Mouse (Mus musculus): ENCODE data around the gene Pibf1. TPM values are rescaled to one million over a fixed set of nuclear protein-coding genes. Genes with fewer than 3 reads are reported as not detected.
A peak's percentile ranks its signal among the peaks of the same experiment; 100 is the strongest.

The Pibf1 gene
- polyA plus RNA-seq, 1 experiment from 2014 or later = 17.2 TPM

DNA sequence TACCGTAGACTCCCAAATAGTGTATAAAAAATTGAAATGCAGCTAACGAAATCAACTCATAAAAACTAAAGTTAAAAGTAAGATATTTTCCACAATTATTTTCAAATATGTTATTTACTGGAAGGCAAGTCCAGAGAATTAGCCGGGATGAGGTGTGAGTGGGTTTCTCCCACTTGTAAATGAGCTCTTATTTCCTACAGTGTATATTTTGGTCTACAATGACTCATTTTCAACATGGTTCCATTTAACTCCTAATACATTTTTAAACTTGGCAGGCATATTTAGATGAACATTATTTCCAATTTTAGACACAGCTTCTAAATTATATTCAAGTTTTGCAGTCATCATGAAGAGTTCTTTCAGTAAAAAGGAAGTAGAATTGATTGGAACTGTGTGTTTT is 63.8 kb downstream of the Pibf1 start:
- 91% methylated on average over 3 of the region's 3 CpGs for WGBS
- Histone ChIP-seq H3K27me3 (ENCODE audit: control insufficient read depth, insufficient read depth, low read depth, low read length) (no peaks in the 10 kb centered on the region), H3K9ac (ENCODE audit: low read depth, low read length) (no peak overlapping the region), H3K27ac (ENCODE audit: low read length) (no peak overlapping the region), H3K4me3 (ENCODE audit: low read depth, low read length) (no peak overlapping the region), H3K9me3 (replicated peaks; ENCODE audit: control insufficient read depth, low read length, poor library complexity, severe bottlenecking) (no peaks in the 10 kb centered on the region), H3K4me1 (ENCODE audit: control insufficient read depth, insufficient read depth, low read length) (peaks cover 3% of the 10 kb centered on the region; the same call in 1 of the 2 replicates), H3K36me3 (ENCODE audit: control insufficient read depth, insufficient read depth, low read length) (no peaks in the 10 kb centered on the region), H3K4me2 (ENCODE audit: low read length) (no peak overlapping the region)
- ATAC-seq = no peak

DNA sequence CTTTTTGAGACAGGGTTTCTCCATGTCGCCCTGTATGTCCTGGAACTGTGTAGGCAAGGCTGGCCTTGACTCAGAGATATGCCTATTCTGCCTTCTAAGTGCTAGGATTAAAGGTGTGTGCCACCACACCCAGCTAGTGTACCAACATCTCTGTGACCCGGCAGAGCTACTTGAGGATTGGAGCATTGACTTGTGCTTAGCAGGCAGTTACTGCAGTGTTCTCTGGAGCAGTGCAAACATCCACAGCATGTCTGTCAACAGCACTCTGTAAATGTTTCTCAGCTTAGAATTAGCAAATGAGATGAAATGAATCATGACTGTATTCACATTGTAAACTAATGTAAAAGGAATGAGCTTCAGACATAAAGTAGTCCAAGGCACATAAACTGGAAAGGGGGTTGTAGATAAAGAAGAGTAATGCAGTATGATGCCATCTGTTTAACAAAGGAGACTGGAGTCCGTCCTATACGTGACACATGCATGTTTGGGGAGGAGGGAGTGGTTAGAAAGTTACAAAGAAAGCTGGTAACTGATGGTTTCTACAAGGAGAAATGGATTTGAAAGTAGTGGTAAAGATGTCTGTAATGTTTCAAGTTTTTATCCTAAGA is 75.0 kb downstream of the Pibf1 start:
- no peaks in the 10 kb centered on the region for H3K27me3 ChIP-seq (ENCODE audit: control insufficient read depth, insufficient read depth, low read depth, low read length)
- H3K9ac ChIP-seq (ENCODE audit: low read depth, low read length) = no peak overlapping the region
- H3K36me3 ChIP-seq (ENCODE audit: control insufficient read depth, insufficient read depth, low read length) = no peaks in the 10 kb centered on the region
- ATAC-seq = no peak
- H3K9me3 ChIP-seq (replicated peaks; ENCODE audit: control insufficient read depth, low read length, poor library complexity, severe bottlenecking) = no peaks in the 10 kb centered on the region
- WGBS = 88% methylated on average over 4 of the region's 4 CpGs
- no peak overlapping the region for H3K4me2 ChIP-seq (ENCODE audit: low read length)
- no peak overlapping the region for H3K4me3 ChIP-seq (ENCODE audit: low read depth, low read length)
- no peaks in the 10 kb centered on the region for H3K4me1 ChIP-seq (ENCODE audit: control insufficient read depth, insufficient read depth, low read length)
- no peak overlapping the region for H3K27ac ChIP-seq (ENCODE audit: low read length)

DNA sequence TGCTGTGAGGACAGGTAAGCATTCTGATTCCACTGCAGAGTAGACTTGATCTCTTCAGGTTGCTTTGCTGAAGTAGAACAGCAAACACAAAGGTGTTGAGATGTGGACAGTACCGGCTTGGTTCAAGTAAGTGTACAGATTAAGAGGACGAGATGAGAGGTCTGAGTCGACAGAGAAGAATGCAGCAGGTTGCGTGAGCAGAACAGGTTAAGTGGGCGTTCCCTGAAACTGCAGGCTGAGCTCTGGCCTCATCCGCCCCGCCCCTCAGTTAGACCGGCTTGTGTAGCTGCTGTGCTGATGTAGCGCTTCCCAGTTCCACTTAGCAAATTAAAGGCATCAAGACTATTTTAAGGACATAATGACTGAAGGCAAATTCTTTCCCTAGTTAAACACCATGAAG is 77.3 kb downstream of the Pibf1 start:
- Histone ChIP-seq H3K27ac (ENCODE audit: low read length) (no peak overlapping the region), H3K9me3 (replicated peaks; ENCODE audit: control insufficient read depth, low read length, poor library complexity, severe bottlenecking) (no peaks in the 10 kb centered on the region), H3K36me3 (ENCODE audit: control insufficient read depth, insufficient read depth, low read length) (no peaks in the 10 kb centered on the region), H3K4me1 (ENCODE audit: control insufficient read depth, insufficient read depth, low read length) (no peaks in the 10 kb centered on the region), H3K27me3 (ENCODE audit: control insufficient read depth, insufficient read depth, low read depth, low read length) (no peaks in the 10 kb centered on the region), H3K4me2 (ENCODE audit: low read length) (no peak overlapping the region), H3K9ac (ENCODE audit: low read depth, low read length) (no peak overlapping the region), H3K4me3 (ENCODE audit: low read depth, low read length) (no peak overlapping the region)
- ATAC-seq = no peak
- WGBS = 65% methylated on average over 9 of the region's 9 CpGs

DNA sequence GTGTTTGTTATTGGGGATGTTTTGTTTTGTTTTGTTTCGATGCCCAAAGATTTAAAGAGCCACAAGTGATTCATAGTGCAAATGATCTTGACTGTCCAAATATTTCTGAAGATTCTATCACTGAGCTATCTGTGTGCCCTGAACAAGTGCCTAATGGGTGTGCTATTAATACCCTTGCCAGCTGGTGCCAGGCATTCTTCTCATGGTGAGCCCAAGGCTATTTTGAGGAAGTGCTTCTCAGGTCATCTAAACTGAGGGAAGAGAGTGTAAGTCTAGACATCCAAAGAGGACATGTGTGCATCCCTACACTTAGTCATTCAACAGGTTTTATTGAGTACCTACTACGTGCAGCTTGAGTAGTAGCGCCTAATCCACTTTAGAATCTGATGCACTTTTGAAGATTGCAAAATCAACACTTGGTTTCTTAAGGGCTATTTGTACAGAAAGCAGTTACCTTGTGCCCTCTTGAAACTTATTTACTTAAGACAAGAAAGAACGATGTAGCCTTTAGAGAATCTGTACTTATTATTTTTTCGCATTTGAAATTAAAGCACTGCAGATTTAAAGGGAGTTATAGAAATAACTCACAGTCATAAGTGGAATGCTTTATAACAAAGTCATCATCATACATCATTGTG is 91.0 kb downstream of the Pibf1 start:
- no peak for ATAC-seq
- H3K4me1 ChIP-seq (ENCODE audit: control insufficient read depth, insufficient read depth, low read length) = no peaks in the 10 kb centered on the region
- H3K27me3 ChIP-seq (ENCODE audit: control insufficient read depth, insufficient read depth, low read depth, low read length) = no peaks in the 10 kb centered on the region
- no peak overlapping the region for H3K27ac ChIP-seq (ENCODE audit: low read length)
- no peak overlapping the region for H3K9ac ChIP-seq (ENCODE audit: low read depth, low read length)
- no peaks in the 10 kb centered on the region for H3K9me3 ChIP-seq (replicated peaks; ENCODE audit: control insufficient read depth, low read length, poor library complexity, severe bottlenecking)
- H3K36me3 ChIP-seq (ENCODE audit: control insufficient read depth, insufficient read depth, low read length) = no peaks in the 10 kb centered on the region
- no peak overlapping the region for H3K4me3 ChIP-seq (ENCODE audit: low read depth, low read length)
- H3K4me2 ChIP-seq (ENCODE audit: low read length) = no peak overlapping the region
- WGBS = 94% methylated on average over 5 of the region's 5 CpGs

DNA sequence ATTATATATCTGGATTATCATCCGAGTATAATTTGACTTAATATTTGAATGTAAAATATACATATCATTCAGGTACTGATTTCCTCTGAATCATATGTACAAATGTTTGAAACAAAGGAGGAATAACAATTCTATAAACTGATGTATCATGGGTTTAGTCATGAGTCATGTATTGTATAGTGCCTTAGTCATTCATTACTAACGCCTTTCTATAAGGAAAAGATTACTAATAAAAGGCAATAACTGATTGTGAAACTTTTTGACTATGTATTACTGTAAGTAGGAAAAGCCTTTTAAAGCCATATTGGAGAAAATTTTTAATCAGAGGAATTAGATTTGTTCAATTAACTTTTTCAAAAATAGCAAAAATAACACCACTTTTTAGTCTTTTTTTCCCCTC is 106.6 kb downstream of the Pibf1 start:
- WGBS = 95% methylated on average over 2 of the region's 2 CpGs
- H3K4me2 ChIP-seq (ENCODE audit: low read length) = no peak overlapping the region
- H3K27ac ChIP-seq (ENCODE audit: low read length) = no peak overlapping the region
- H3K27me3 ChIP-seq (ENCODE audit: control insufficient read depth, insufficient read depth, low read depth, low read length) = no peaks in the 10 kb centered on the region
- H3K4me3 ChIP-seq (ENCODE audit: low read depth, low read length) = no peak overlapping the region
- H3K36me3 ChIP-seq (ENCODE audit: control insufficient read depth, insufficient read depth, low read length) = no peaks in the 10 kb centered on the region
- no peak for ATAC-seq
- H3K9me3 ChIP-seq (replicated peaks; ENCODE audit: control insufficient read depth, low read length, poor library complexity, severe bottlenecking) = no peaks in the 10 kb centered on the region
- no peak overlapping the region for H3K9ac ChIP-seq (ENCODE audit: low read depth, low read length)
- H3K4me1 ChIP-seq (ENCODE audit: control insufficient read depth, insufficient read depth, low read length) = no peaks in the 10 kb centered on the region

DNA sequence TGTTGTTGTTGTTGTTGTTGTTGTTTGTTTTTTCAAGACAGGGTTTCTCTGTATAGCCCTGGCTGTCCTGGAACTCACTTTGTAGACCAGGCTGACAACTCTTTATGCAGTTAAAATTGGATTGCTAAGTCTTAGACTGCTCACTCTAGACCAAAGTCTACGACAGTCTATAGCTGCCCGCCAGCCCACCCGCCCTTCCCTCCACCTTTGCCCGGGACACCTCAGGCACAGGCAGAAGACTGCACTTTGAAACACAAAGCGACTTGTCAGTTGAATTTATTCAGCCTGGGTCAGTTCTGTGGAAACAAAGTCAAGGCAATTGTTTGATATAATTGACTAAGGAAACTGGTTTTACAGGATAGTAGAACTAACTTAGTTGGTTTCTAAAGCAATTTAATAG is 107.4 kb downstream of the Pibf1 start:
- ATAC-seq = no peak
- Histone ChIP-seq H3K36me3 (ENCODE audit: control insufficient read depth, insufficient read depth, low read length) (no peaks in the 10 kb centered on the region), H3K4me2 (ENCODE audit: low read length) (no peak overlapping the region), H3K27me3 (ENCODE audit: control insufficient read depth, insufficient read depth, low read depth, low read length) (no peaks in the 10 kb centered on the region), H3K9me3 (replicated peaks; ENCODE audit: control insufficient read depth, low read length, poor library complexity, severe bottlenecking) (no peaks in the 10 kb centered on the region), H3K27ac (ENCODE audit: low read length) (no peak overlapping the region), H3K4me1 (ENCODE audit: control insufficient read depth, insufficient read depth, low read length) (no peaks in the 10 kb centered on the region), H3K4me3 (ENCODE audit: low read depth, low read length) (no peak overlapping the region), H3K9ac (ENCODE audit: low read depth, low read length) (no peak overlapping the region)
- 94% methylated on average over 5 of the region's 5 CpGs for WGBS

DNA sequence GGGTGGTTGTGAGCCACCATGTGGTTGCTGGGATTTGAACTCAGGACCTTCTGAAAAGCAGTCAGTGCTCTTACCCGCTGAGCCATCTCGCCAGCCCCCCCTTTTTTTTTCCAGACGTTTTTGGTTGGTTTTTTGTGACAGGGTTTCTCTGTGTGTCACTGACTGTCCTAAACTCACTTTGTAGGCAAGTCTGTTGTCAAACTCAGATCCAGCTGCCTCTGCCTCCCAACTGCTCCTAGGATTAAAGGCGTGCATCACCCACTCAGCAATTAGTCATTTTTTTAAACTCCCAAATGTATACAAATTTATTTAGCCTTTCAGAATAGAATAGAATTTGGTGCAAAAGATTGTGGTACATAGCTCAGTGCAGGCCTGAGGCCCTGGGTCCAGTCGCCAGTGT is 111.2 kb downstream of the Pibf1 start:
- no peak for ATAC-seq
- WGBS = 90% methylated on average over 5 of the region's 5 CpGs
- H3K27me3 ChIP-seq (ENCODE audit: control insufficient read depth, insufficient read depth, low read depth, low read length) = no peaks in the 10 kb centered on the region

DNA sequence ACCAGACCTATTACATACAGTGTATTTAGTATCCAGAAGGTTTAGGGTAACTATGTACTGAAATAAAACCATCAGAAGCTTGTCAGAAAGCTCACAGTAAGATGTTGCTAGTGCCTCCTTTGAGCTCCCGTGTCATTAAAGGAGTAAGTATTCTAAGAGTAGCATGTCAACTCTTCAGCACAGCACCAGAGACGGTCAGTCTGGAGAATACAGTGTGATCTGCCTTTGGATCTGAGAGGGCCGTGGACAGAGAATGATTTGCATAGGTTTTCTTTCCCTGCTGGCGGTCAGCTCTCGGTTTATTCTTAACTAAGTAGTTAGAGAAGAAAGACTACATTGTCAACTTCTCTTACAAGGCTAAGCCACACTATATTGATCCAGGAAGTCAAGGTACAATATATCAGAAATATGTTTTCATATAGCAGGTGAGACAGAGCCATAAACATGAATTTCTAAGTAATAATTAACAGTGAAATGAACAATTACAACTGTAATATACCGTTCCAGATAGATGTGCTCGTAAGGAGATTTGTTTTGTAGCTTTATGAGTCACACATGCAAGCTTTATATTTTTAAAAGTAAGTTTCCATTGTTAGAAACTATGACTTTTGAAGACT is 119.3 kb downstream of the Pibf1 start:
- Histone ChIP-seq H3K4me3 (ENCODE audit: low read depth, low read length) (no peak overlapping the region), H3K4me1 (ENCODE audit: control insufficient read depth, insufficient read depth, low read length) (no peaks in the 10 kb centered on the region), H3K9me3 (replicated peaks; ENCODE audit: control insufficient read depth, low read length, poor library complexity, severe bottlenecking) (no peaks in the 10 kb centered on the region), H3K36me3 (ENCODE audit: control insufficient read depth, insufficient read depth, low read length) (no peaks in the 10 kb centered on the region), H3K27ac (ENCODE audit: low read length) (no peak overlapping the region), H3K4me2 (ENCODE audit: low read length) (no peak overlapping the region), H3K9ac (ENCODE audit: low read depth, low read length) (no peak overlapping the region), H3K27me3 (ENCODE audit: control insufficient read depth, insufficient read depth, low read depth, low read length) (no peaks in the 10 kb centered on the region)
- 77% methylated on average over 7 of the region's 7 CpGs for WGBS
- ATAC-seq = no peak

More for the DNA sequence above, 111.2 kb downstream of the Pibf1 start:
- Histone ChIP-seq H3K9me3 (replicated peaks; ENCODE audit: control insufficient read depth, low read length, poor library complexity, severe bottlenecking) (no peaks in the 10 kb centered on the region), H3K4me3 (ENCODE audit: low read depth, low read length) (no peak overlapping the region), H3K36me3 (ENCODE audit: control insufficient read depth, insufficient read depth, low read length) (no peaks in the 10 kb centered on the region), H3K4me1 (ENCODE audit: control insufficient read depth, insufficient read depth, low read length) (no peaks in the 10 kb centered on the region), H3K9ac (ENCODE audit: low read depth, low read length) (no peak overlapping the region), H3K4me2 (ENCODE audit: low read length) (no peak overlapping the region), H3K27ac (ENCODE audit: low read length) (no peak overlapping the region)

DNA sequence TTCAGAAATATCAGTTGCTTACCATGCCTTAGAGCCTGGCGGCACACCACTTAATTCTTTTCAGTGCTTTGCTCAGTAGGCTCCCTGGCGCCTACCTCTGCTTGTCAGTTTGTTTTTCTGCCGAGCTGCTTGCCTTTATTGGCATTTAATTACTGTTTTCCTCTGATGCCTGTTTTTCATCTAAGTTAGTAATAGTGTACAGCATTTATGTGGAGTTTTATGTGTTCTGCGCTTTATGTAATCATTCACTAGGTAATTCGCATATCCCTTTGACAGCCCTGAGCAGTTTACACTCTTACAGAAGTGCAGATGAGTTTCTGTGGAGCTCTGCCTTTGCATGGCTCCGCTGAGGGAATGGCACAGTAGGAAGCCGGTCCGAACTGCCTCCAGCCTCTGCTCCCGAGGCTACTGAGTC is 120.5 kb downstream of the Pibf1 start:
- Histone ChIP-seq H3K27me3 (ENCODE audit: control insufficient read depth, insufficient read depth, low read depth, low read length) (no peaks in the 10 kb centered on the region), H3K36me3 (ENCODE audit: control insufficient read depth, insufficient read depth, low read length) (no peaks in the 10 kb centered on the region), H3K27ac (ENCODE audit: low read length) (no peak overlapping the region), H3K4me1 (ENCODE audit: control insufficient read depth, insufficient read depth, low read length) (no peaks in the 10 kb centered on the region), H3K4me3 (ENCODE audit: low read depth, low read length) (no peak overlapping the region), H3K9me3 (replicated peaks; ENCODE audit: control insufficient read depth, low read length, poor library complexity, severe bottlenecking) (no peaks in the 10 kb centered on the region), H3K9ac (ENCODE audit: low read depth, low read length) (no peak overlapping the region), H3K4me2 (ENCODE audit: low read length) (0 out of 2 replicates have a peak overlapping the region, but pooled peaks have one; percentile 7)
- ATAC-seq = peak; percentile 60
- 10% methylated on average over 9 of the region's 9 CpGs for WGBS
